Mouse (Mus musculus): ENCODE data around the gene Cldn15. TPM values are rescaled to one million over a fixed set of nuclear protein-coding genes. Genes with fewer than 3 reads are reported as not detected.

Cldn15 gene
- polyA plus RNA-seq, 1 experiment: 0.33 TPM

DNA sequence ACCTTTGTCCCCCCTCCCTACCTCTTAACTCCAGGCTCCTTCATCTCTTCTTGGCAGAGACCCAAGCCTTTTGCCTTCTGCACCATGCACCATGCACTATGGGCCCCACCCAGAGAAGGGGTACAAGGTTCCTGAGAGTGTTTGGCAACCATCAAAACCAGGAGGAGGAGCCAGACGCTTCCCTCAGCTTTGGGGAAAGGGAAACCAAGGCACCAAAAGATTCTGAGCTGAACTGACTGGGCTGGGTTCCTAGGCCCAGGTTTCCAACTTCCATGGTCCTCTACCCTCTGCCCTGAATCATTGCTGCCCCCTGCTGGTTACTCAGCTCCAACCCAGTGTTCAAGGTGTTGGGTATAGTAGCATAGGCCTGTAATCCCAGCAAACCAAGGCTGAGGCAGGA lies 4.3 kb downstream of the Cldn15 start:
- no peak for TF ChIP-seq POLR2A (IDR thresholded peaks at IDR 0.05; ENCODE audit: extremely low read depth, insufficient read depth, low read length)
- TF ChIP-seq CTCF (IDR thresholded peaks at IDR 0.05; ENCODE audit: extremely low read depth, insufficient read depth, low read length): peak; percentile 73
- Histone ChIP-seq H3K27ac (ENCODE audit: insufficient read depth, low read length) (no peak overlapping the region), H3K4me3 (ENCODE audit: insufficient read depth, low read length) (no peak overlapping the region), H3K4me1 (ENCODE audit: control insufficient read depth, insufficient read depth, low read length) (no peaks in the 10 kb centered on the region)

DNA sequence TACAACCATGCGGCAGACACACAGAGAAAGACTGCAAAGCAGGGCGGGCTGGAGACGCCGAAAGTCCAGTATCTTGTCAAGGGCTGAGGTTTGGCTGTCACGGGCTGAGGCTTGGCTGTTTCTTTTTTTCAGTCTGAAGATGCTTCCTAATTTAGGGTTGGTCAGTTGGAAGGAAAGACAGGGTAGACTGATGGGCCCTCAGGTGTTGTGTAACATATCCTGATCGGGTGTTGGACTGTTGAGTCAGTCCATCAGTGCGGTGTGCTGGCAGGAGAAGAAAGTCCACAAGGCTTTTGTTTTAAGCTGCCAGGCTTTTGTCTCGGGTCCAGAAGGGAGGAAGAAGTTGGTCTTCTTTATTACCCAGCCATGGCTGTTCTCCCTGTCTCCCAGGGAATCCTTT lies 7.3 kb downstream of the Cldn15 start:
- H3K4me3 ChIP-seq (ENCODE audit: insufficient read depth, low read length): no peak overlapping the region
- H3K4me1 ChIP-seq (ENCODE audit: control insufficient read depth, insufficient read depth, low read length): no peaks in the 10 kb centered on the region
- TF ChIP-seq POLR2A (IDR thresholded peaks at IDR 0.05; ENCODE audit: extremely low read depth, insufficient read depth, low read length) (no peak), CTCF (IDR thresholded peaks at IDR 0.05; ENCODE audit: extremely low read depth, insufficient read depth, low read length) (no peak)
- no peak overlapping the region for H3K27ac ChIP-seq (ENCODE audit: insufficient read depth, low read length)

GRCm38 (mm10) chr5:136977769-136978168 lies 11.4 kb downstream of the Cldn15 start:
- TF ChIP-seq POLR2A (IDR thresholded peaks at IDR 0.05; ENCODE audit: extremely low read depth, insufficient read depth, low read length) (no peak), CTCF (IDR thresholded peaks at IDR 0.05; ENCODE audit: extremely low read depth, insufficient read depth, low read length) (no peak)
- Histone ChIP-seq H3K4me3 (ENCODE audit: insufficient read depth, low read length) (no peak overlapping the region), H3K27ac (ENCODE audit: insufficient read depth, low read length) (no peak overlapping the region), H3K4me1 (ENCODE audit: control insufficient read depth, insufficient read depth, low read length) (no peaks in the 10 kb centered on the region)

DNA sequence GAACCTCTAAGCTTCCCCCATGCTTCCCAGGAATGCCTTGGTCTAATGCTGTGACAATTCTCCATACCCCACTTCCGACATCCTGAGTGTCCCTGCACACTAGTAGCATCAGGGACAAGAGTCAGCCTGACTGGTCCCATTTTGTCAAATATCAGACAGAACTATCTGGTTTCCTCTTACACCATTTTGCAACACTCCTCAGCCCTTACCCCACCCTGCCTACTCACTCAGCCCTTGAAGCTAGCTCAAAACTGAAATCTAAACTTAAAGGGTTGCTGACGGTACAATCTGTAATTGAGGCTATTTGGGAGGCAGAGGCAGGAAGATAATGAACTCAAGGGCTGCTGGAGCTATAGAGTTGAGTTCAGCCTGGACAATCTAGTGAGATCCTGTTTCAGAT lies 13.3 kb downstream of the Cldn15 start:
- Histone ChIP-seq H3K4me1 (ENCODE audit: control insufficient read depth, insufficient read depth, low read length) (no peaks in the 10 kb centered on the region), H3K4me3 (ENCODE audit: insufficient read depth, low read length) (no peak overlapping the region), H3K27ac (ENCODE audit: insufficient read depth, low read length) (no peak overlapping the region)
- TF ChIP-seq POLR2A (IDR thresholded peaks at IDR 0.05; ENCODE audit: extremely low read depth, insufficient read depth, low read length) (no peak), CTCF (IDR thresholded peaks at IDR 0.05; ENCODE audit: extremely low read depth, insufficient read depth, low read length) (no peak)

DNA sequence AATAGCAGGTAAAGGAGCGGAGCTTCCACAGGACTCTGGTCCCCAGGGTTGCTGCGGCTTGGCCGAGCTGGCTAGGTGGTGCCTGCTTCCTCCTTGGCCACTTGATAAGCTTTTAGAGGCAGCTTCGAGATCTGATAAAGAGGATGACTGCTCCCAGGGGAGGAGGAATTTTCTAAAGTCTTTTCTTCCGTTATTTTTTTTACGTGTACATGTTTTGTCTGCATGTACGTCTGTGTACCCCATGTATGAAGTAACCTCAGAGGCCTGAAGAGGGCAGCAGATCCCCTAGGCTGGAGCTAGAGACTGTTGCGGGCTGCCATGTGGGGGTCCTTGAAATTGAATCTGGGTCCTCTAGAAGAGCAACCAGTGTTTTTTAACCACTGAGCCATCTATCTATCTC lies 14.6 kb downstream of the Cldn15 start:
- no peak for TF ChIP-seq POLR2A (IDR thresholded peaks at IDR 0.05; ENCODE audit: extremely low read depth, insufficient read depth, low read length)
- 0 out of 2 replicates have a peak, but pooled peaks have one; percentile 7 for TF ChIP-seq CTCF (IDR thresholded peaks at IDR 0.05; ENCODE audit: extremely low read depth, insufficient read depth, low read length)
- Histone ChIP-seq H3K27ac (ENCODE audit: insufficient read depth, low read length) (no peak overlapping the region), H3K4me1 (ENCODE audit: control insufficient read depth, insufficient read depth, low read length) (peaks cover under 1% of the 10 kb centered on the region; the same call in 1 of the 2 replicates), H3K4me3 (ENCODE audit: insufficient read depth, low read length) (no peak overlapping the region)

- TF ChIP-seq POLR2A (IDR thresholded peaks at IDR 0.05; ENCODE audit: extremely low read depth, insufficient read depth, low read length): no peak
- TF ChIP-seq CTCF (IDR thresholded peaks at IDR 0.05; ENCODE audit: extremely low read depth, insufficient read depth, low read length): peak; percentile 45; the same call in 1 of the 2 replicates
- no peak overlapping the region for H3K4me3 ChIP-seq (ENCODE audit: insufficient read depth, low read length)
- peaks cover 3% of the 10 kb centered on the region; the same call in 1 of the 2 replicates for H3K4me1 ChIP-seq (ENCODE audit: control insufficient read depth, insufficient read depth, low read length)
- H3K27ac ChIP-seq (ENCODE audit: insufficient read depth, low read length): no peak overlapping the region
These were observed 16.0 kb downstream of the Cldn15 start for GRCm38 (mm10) chr5:136982338-136982930.

- TF ChIP-seq POLR2A (IDR thresholded peaks at IDR 0.05; ENCODE audit: extremely low read depth, insufficient read depth, low read length) (no peak), CTCF (IDR thresholded peaks at IDR 0.05; ENCODE audit: extremely low read depth, insufficient read depth, low read length) (no peak)
- no peak overlapping the region for H3K4me3 ChIP-seq (ENCODE audit: insufficient read depth, low read length)
- H3K4me1 ChIP-seq (ENCODE audit: control insufficient read depth, insufficient read depth, low read length): peaks cover 3% of the 10 kb centered on the region; the same call in 1 of the 2 replicates
- no peak overlapping the region for H3K27ac ChIP-seq (ENCODE audit: insufficient read depth, low read length)
These were observed 18.4 kb downstream of the Cldn15 start for GRCm38 (mm10) chr5:136984828-136985227.

DNA sequence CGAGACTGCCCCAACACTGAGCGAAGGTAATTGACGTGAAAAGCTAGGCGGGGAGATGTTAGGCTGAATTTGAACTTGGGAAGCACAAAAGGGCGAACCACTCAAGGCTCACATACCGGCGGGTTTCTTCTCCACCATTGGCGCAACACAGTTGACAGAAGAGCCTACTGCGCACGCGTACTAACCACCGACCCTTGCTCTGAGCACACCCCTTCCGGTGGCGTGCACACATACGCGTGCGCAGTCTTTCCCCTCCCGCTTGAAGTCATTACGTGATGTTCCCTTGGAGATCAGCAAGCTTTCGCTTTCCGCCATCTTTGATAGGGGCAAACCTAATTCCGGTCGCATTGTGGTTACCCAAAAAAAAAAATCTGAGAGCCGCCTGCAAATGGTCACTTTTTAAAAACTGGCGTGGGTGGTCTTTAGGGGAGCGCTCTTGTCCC lies 20.3 kb downstream of the Cldn15 start, which contains the start of gene Plod3:
Gene Plod3, plus strand, starts transcription at position 325 of the 443 bp plus-strand sequence.
- Histone ChIP-seq H3K27ac (ENCODE audit: insufficient read depth, low read length) (peak within 1 kb of the TSS; percentile 49), H3K4me1 (ENCODE audit: control insufficient read depth, insufficient read depth, low read length) (peaks cover 3% of the 10 kb centered on the region; the same call in 1 of the 2 replicates), H3K4me3 (ENCODE audit: insufficient read depth, low read length) (peak within 1 kb of the TSS; percentile 50)
- TF ChIP-seq POLR2A (IDR thresholded peaks at IDR 0.05; ENCODE audit: extremely low read depth, insufficient read depth, low read length): peak; percentile 84; the same call in 1 of the 2 replicates
- TF ChIP-seq CTCF (IDR thresholded peaks at IDR 0.05; ENCODE audit: extremely low read depth, insufficient read depth, low read length): no peak

- TF ChIP-seq POLR2A (IDR thresholded peaks at IDR 0.05; ENCODE audit: extremely low read depth, insufficient read depth, low read length) (peak; percentile 59; the same call in 1 of the 2 replicates), CTCF (IDR thresholded peaks at IDR 0.05; ENCODE audit: extremely low read depth, insufficient read depth, low read length) (no peak)
- Histone ChIP-seq H3K27ac (ENCODE audit: insufficient read depth, low read length) (peak overlapping the region; percentile 49), H3K4me3 (ENCODE audit: insufficient read depth, low read length) (peak overlapping the region; percentile 50), H3K4me1 (ENCODE audit: control insufficient read depth, insufficient read depth, low read length) (peaks cover 3% of the 10 kb centered on the region; the same call in 1 of the 2 replicates)
These were observed 20.9 kb downstream of the Cldn15 start for GRCm38 (mm10) chr5:136987138-136987933.
